Mouse (Mus musculus): ENCODE data around the gene Abca8b. TPM values are rescaled to one million over a fixed set of nuclear protein-coding genes. Genes with fewer than 3 reads are reported as not detected.
"Not testable (repeated sequence)": the region's sequence is repeated elsewhere in the genome, so short reads cannot be mapped to it uniquely, and the experiment has no call there.

Gene Abca8b
- total RNA-seq, 1 experiment from 2014 or later = 0.47 TPM

DNA sequence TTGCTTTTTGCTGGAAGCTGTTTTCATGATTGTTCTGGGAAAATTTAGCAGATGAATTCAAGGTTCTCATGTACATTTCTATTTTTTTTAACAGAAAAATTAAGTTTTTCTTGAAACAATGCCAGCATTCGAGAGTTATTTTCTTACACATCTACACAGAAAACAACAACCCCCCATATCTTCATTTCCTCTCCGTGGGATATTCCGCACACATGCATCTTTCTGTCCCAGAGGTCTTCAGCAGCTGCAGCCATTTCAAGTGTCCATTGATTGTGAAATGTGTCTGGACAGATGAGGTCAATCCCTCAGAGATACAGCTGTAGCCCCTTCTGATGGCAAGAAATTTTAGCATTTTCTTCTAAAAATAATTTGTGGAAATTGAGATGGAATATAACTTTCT, 73.4 kb downstream of the Abca8b start:
- ATAC-seq (ENCODE audit: extremely low read depth, insufficient number of reproducible peaks, low FRiP score, poor library complexity, severe bottlenecking) = no peak

DNA sequence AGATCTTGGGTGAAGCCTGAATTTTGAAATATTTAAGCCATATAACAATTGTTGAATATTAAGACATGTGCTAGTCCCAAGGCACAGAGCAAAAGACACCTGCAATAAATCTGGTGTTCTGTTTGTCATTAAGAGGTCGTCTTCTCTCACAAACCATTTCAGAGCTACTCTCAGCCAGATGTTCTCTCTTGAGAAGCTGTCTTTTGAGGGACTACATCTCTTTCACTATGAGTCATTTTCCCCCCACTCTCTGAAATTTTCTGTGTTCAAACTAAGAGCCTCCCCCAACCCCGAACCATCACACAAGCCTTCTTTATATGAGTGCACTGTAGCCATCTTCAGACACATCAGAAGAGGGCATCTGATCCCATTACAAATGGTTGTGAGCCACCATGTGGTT, 76.2 kb downstream of the Abca8b start:
- ATAC-seq (ENCODE audit: extremely low read depth, insufficient number of reproducible peaks, low FRiP score, poor library complexity, severe bottlenecking) = no peak

- ATAC-seq (ENCODE audit: extremely low read depth, insufficient number of reproducible peaks, low FRiP score, poor library complexity, severe bottlenecking) = no peak
Measured at GRCm38 (mm10) chr11:109916654-109917053, 79.0 kb downstream of the Abca8b start.

DNA sequence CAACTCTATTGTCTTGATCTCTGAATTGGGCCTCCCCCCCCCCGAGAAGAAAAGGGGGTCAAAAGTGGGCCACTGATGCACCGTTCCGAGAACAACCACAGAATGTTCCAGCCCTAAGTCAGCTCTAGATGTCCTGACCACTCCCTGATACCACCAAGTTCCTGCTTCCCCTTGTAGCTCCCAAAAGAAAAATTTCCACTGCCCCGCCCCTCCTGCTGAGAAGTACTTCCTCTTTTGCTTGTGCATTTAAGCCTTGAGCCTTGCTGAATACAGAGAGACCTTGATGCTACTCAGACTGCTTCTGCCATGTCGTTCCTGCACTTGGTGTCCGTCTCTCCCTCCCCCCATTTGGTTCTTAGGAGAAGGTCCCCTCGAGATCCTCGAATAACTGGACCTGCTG, 82.5 kb downstream of the Abca8b start:
- ATAC-seq (ENCODE audit: extremely low read depth, insufficient number of reproducible peaks, low FRiP score, poor library complexity, severe bottlenecking) = not testable (repeated sequence)

DNA sequence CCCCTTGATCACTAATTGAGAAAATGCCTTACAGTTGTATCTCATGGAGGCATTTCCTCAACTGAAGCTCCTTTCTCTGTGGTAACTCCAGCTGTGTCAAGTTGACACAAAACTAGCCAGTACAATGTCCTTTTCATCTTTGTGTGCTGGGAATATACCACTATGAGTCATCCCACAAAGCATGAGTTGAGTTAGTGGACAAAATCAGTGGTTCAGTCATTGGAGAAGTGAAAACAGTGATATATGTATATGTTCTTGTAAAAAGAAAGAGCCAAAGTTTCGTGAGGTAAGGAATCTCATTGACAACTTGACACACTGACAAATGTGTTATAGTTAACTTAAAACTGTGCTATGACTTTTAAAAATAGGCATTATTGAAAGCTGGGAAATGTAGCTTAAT, 83.5 kb downstream of the Abca8b start:
- not testable (repeated sequence) for ATAC-seq (ENCODE audit: extremely low read depth, insufficient number of reproducible peaks, low FRiP score, poor library complexity, severe bottlenecking)

DNA sequence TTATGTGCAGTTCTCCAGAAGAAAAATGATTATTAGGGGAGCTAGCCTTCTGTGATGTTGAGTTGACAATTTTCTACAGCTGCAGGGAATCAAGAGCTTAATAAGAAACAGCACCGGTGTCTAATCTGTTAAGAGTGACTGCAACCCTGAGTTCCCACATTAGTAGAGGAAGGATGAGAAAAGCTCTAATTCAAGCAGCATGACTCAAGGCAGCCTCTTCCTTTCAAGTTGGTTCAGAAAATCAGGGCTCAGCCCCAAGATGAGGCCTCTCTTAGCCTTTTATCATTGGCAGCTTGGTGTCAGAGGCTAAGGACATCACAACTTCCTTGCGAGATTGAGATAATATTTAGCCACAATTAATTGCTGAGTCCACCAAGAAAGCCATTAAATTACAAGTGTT, 85.8 kb downstream of the Abca8b start:
- no peak for ATAC-seq (ENCODE audit: extremely low read depth, insufficient number of reproducible peaks, low FRiP score, poor library complexity, severe bottlenecking)

- no peak for ATAC-seq (ENCODE audit: extremely low read depth, insufficient number of reproducible peaks, low FRiP score, poor library complexity, severe bottlenecking)
Measured at GRCm38 (mm10) chr11:109908207-109909031, 87.2 kb downstream of the Abca8b start.

DNA sequence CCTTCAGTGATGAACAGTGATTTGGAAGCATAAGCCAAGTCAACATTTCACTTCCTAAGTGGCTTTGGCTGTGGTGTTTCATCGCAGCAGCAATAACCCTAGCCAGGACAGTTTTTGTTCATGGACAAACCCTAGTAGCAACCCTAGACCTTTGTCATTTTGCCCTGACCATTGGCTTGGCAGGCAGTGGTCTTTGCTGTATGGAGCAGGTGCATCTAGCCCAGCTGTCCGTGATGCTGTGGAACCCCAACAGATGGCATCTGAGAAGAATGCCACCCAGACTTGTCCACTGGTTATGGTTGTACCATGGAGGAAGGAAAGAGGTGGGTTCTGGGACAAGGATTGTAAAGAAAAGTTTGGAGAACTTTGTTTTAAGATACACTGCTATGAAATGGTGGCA, 88.1 kb downstream of the Abca8b start:
- no peak for ATAC-seq (ENCODE audit: extremely low read depth, insufficient number of reproducible peaks, low FRiP score, poor library complexity, severe bottlenecking)

DNA sequence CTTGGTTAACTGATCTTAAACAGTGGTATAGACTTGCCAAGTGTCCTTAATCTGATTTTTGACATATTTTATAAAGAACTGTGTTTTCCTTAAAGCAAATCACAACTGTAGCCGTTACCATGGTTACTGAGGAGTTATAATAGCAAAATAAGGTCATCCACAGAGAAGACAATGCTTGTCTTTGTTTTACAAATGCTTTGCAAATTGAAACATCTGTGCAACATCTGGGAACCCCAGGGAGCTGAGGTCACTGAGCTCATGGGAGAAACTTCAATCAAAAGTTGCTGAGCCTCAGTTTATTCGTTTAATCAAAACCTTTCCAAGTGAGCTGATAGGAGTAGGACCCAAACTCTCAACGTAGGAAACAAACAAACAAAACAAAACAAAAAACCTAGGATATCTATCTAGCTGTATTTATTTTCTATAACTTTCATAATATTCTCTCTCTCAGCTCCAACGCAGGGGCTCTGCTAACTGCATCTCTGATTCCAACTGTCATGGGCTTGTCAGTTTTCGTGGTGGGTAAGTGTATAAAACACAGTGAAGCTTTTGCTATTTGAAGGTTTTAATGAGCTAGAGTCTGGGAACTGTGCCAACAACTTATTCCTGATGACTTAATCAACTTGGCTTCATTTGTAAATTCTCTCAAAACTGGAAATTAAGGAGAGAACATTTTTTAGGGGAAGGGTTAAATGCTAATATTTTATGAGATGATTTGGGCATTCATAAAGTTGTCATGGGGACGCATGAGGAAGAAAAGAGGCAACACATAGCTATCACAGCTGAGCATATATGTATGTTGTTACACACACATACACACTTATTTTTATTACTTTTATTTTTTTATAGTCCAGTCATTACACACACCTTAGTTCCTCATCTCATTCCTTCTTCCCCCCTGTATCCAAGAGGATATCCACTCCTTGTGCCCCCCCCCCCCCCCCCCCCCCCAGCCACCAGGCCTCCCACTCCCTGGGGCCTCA, 92.7 kb downstream of the Abca8b start:
- ATAC-seq (ENCODE audit: extremely low read depth, insufficient number of reproducible peaks, low FRiP score, poor library complexity, severe bottlenecking) = no peak

DNA sequence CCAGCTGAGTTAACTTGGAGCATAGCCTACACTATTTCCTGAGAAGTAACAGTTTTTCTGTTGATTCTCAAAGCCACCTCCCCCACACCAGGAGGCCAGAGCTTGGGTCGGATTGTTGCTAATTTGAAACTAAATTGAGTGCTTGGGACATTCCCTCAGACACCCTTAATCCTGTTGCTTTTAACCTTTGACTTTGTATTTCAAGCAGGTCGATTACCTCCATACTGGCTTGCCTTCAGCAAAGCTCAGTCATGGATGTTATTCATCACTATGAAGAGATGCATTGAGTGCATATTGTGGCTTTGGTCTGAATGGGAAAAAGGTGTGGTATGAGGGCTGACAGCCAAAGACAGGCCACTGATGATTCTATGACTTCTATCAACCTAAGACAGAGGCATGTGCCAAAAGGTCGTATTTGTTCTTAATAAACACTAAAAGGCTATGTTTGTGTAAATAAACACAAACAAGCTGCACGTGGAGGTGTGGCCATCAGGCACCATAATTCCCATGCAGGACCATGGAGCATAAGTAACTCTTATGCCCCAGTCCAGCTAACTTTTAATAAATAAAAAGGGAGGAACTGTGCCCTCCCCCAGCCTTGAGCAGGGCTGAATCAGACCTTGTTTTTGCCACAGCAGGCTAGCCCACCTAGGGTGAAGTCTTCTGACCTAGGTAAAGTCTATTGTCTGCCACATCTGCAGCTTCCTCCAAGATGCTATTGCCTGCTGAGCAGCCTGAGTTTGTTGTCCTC, 95.0 kb downstream of the Abca8b start:
- no peak for ATAC-seq (ENCODE audit: extremely low read depth, insufficient number of reproducible peaks, low FRiP score, poor library complexity, severe bottlenecking)

- no peak for ATAC-seq (ENCODE audit: extremely low read depth, insufficient number of reproducible peaks, low FRiP score, poor library complexity, severe bottlenecking)
Measured at GRCm38 (mm10) chr11:109898791-109899467, 96.7 kb downstream of the Abca8b start.

- ATAC-seq (ENCODE audit: extremely low read depth, insufficient number of reproducible peaks, low FRiP score, poor library complexity, severe bottlenecking) = no peak
Measured at GRCm38 (mm10) chr11:109895952-109896530, 99.6 kb downstream of the Abca8b start.

GRCm38 (mm10) chr11:109895496-109895895, 100.1 kb downstream of the Abca8b start:
- no peak for ATAC-seq (ENCODE audit: extremely low read depth, insufficient number of reproducible peaks, low FRiP score, poor library complexity, severe bottlenecking)

DNA sequence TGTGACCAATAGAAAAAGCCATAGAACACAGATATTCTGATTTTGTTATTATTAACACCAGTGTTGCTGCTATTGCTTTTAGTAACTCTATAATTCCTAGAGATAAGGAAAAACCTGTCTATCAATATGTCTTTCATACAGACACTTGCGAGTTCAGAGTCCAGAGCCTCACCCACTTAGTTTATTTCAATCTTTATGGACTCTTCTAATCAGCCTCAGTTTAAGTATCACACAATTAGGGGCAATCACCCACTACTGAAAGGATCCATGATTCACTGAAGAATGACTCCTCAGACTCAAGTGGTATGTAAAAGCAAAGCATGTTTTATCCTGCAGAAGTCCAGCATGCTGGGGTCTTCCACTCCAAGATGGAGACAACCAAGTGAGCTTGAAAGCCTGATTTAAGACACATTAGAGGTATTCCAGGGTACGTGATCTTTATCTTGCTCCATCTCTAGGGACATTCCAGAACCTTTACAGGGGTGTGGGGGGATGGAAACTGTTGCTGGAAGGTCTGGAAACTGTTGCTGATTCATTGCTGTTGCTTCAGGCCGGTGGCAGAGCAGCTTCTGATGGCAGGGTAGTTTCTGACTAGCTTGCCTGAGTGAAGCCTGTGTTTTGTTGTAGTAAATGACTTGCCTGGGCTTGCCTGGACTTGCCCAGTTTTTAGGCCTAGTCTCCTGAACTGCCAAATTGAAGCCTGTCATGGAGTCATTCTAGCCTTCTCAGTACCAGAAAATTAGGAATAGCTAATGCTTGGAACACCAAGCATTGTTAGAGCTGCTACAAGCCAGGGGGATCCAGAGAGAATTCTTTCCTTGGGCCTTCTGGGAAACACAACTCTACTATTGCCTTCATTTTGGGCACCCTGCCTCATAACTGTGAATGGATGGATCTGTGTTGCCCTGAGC, 101.5 kb downstream of the Abca8b start:
- no peak for ATAC-seq (ENCODE audit: extremely low read depth, insufficient number of reproducible peaks, low FRiP score, poor library complexity, severe bottlenecking)

DNA sequence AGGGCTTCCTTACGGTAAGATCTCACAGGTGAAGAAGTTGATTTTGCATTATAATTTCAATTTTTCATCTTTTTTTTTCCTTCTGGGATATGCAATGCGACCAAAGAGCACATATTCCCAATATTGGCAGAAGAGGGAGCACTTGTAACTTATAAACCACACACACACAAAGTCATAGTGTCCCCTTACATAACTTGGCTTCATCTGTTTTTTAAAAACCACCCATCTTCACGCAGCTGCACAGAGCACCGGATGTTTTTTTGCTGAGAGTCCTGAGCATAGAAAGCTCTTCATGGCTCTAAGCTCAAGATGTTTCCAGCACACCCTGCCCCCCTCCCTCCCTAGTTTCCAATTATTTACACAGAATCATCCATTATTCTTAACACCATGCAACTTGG, 103.7 kb downstream of the Abca8b start:
- ATAC-seq (ENCODE audit: extremely low read depth, insufficient number of reproducible peaks, low FRiP score, poor library complexity, severe bottlenecking) = peak; percentile 48; the same call in 1 of the 2 replicates

DNA sequence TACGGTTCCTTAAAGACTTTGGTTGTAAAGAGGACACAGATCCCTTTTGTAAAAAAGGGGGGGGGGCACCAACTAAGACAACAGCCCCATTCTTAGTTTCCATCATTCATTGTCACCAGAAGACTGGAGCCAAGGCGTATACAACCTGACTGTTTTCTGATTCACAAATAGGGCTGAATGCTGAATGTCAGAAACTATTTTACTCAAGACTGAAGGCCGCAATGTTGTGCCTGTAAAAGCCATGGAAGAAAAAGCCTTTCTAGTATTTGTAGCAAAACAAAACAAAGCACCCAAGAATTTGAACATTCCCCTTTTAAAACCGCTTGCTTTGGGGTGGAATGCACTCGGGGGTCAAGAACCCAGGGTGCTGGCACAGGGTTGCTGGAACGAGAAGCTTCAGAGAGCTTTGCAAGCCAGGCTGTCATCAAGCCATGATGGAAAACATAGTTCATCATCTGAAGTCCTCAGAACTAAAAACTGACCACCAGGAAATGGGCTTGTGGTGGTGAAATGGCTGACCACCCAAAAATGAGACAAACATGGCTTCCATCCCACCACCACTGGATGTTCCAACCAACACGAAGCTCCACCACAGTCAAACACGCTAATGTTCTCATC, 104.2 kb downstream of the Abca8b start:
- ATAC-seq (ENCODE audit: extremely low read depth, insufficient number of reproducible peaks, low FRiP score, poor library complexity, severe bottlenecking) = peak; percentile 9; the same call in 1 of the 2 replicates

- ATAC-seq (ENCODE audit: extremely low read depth, insufficient number of reproducible peaks, low FRiP score, poor library complexity, severe bottlenecking) = no peak
Measured at GRCm38 (mm10) chr11:109889595-109889994, 106.0 kb downstream of the Abca8b start.

All from neutrophil, adult 5-6 weeks (primary cell).